Mouse (Mus musculus): ENCODE data around the gene 1700020A23Rik. TPM values are rescaled to one million over a fixed set of nuclear protein-coding genes. Genes with fewer than 3 reads are reported as not detected.

The 1700020A23Rik gene
- polyA plus RNA-seq (2017; shearing (Covaris generic)): not detected

DNA sequence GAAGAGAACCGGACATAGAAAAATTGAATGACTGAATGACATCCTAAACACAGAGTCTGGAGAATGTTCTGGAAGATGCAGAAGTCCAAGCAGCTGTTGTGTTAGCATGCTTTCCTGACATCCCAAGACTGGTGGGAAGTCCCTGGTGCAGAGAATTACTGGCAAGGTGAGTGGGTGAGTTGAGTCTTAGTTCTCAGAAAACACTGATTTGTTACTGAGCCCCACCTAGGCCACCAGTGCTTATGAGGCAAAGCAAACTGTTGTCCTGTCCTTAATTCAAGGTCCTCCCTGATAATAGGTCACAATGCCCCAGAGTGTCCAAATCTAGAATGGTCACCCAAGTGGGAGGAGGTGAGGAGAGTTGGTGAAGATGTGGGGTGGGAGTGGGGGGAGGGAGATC is at the start of gene 1700020A23Rik, which contains the start of gene Gm28372:
Gene 1700020A23Rik, plus strand, starts transcription at position 321 of the 400 bp plus-strand sequence.
Gene Gm28372, plus strand, starts transcription at position 301 of the 400 bp plus-strand sequence.

DNA sequence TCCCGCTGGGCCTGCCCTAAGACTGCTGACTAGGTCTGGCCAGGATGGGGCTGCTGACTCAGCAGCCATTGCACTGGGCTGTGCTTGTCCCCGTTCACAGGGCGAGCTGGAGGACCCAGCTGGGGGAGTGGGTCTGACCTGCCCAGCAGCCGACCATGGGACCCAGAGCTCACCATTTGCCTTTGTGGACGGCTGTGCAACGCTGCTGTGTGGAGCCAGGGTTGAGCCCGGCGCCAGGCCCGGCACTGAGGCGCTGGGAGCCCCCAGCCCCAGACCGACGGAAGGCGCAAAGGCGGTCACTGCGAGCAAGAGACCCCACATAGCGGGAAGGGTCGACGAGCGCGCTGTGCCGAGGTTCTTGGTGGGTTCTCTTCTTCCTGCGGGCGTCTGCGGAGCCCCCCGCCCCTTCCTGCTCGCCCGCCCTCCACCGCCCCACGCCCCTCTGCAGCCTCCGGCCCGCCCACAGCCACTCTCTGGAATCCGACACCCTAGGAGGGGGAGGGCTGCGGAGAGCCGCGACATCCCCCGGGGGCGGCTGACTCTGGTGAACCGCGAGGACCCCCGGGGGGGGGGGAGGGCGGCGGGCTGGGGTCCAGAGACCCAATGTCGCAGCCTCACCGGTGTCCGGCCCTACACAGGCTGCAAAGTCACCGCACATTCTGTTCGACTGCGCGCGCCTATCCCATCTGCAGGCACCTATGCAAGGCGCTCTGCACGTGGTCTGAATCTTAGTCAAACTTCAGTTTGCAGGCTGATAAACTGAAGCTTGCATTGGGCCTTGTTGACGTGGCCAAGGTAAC is 7.7 kb upstream of the 1700020A23Rik start, which contains the start of gene Cpxm1:
Gene Cpxm1, minus strand, starts transcription at position 389 of the 800 bp plus-strand sequence.

DNA sequence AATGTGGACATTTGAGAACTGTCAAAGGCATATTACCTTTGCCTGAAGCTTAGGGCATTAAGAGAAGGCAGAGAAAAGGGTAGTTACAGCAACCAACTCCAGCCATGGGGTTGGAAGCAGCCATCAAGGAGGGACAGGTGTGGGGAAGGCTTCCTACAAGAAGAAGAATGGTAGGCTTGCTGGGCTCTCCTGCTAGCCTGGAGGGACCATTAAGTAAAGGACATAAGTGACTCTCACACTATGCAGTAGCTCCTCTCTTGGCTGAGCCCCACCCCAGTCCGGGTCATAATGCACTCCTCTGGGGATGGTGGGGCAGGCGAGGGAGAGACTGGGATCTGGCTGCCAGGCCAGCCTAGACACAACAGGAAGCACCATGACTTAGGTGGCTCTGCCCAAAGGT is 1.1 kb downstream of the 1700020A23Rik start, which contains the start of gene Tmem239:
Gene Tmem239, plus strand, starts transcription at position 301 of the 400 bp plus-strand sequence.

DNA sequence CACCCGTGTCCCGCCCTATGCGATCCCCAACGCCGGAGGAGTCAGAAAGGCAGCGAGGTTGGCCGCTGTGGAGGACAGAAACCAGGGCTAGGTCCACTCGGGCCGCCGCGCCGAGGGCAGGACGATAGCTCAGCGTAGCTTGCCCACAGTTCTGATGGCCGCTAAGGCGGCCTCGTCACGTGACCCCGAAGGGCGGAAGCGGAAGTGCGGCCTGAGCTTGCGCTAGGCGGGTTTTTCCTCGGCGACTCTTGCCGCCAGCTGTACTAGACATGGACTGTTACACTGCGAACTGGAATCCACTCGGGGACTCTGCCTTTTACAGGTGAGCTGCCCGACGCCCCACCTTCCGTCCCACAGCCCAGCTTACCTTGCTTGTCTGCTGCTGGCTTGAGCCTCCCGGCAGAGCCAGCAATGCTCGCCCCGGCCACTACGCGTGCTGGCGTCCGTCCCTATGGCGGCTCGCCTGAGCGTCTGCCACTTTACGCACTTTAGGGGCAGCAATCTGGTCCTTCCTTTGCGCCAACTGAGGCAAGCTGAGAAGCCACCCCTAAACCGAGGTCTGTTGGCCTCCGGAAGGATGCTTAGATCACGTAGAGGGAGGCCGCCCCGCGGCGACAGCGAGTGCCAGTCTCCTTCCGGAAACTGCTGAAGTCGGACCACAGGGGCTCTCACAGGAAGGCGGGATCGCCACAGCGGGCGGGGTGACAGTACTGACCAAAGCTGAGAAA is 19.2 kb downstream of the 1700020A23Rik start, which contains the start of the genes Vps16 and Pced1a:
Gene Vps16, plus strand, starts transcription at position 214 of the 728 bp plus-strand sequence.
Gene Pced1a, minus strand, starts transcription at position 576 of the 728 bp plus-strand sequence.

DNA sequence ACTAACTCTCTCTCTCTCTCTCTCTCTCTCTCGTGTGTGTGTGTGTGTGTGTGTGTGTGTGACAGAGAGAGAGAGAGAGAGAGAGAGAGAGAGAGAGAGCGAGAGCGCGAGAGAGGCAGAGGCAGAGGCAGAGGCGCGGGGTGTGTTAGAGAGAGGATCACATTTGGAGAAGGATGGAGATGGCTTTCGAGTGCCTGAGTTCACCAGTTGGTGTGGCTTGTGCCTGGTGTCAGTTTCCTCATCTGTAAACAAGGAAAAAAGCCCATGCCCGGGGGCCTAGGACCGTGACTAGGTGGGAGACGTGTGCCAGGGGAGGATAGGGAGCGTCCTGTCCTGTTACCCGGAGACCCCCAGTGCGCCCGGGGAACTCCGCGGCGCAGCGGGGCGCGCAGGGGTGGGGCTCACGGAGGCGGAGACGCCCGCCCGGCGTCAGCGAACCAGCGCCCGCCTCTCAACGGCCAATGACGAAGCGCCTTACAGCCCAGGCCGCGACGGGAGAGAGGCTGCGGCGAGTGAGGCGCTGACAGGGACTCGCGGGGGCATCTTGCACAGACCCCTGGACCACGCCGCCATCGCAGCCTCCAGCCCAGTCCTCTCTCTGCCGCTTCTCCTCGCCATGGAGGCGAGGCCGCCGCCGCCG is 44.9 kb downstream of the 1700020A23Rik start, which contains the start of gene Ptpra:
Gene Ptpra, plus strand, starts transcription at position 485 of the 640 bp plus-strand sequence.

Other genes starting within 250 kb of the 1700020A23Rik start
- gene Snrpb, start 225.9 kb upstream of the 1700020A23Rik start, polyA plus RNA-seq (2017; shearing (Covaris generic)): 355 TPM
- gene Tmc2, start 210.1 kb upstream of the 1700020A23Rik start, polyA plus RNA-seq (2017; shearing (Covaris generic)): 0.16 TPM
- gene Nop56, start 130.8 kb upstream of the 1700020A23Rik start, polyA plus RNA-seq (2017; shearing (Covaris generic)): 386 TPM
- 123 TPM for gene Idh3b, start 120.7 kb upstream of the 1700020A23Rik start, polyA plus RNA-seq (2017; shearing (Covaris generic))
- gene Ebf4, start 110.1 kb upstream of the 1700020A23Rik start, polyA plus RNA-seq (2017; shearing (Covaris generic)): not detected
- 0.32 TPM for gene Cpxm1, start 7.7 kb upstream of the 1700020A23Rik start, polyA plus RNA-seq (2017; shearing (Covaris generic))
- not detected for gene Gm28372, start within 50 bp of the 1700020A23Rik start, polyA plus RNA-seq (2017; shearing (Covaris generic))
- not detected for gene Tmem239, start 1.2 kb downstream of the 1700020A23Rik start, polyA plus RNA-seq (2017; shearing (Covaris generic))
- gene Vps16, start 19.1 kb downstream of the 1700020A23Rik start, polyA plus RNA-seq (2017; shearing (Covaris generic)): 266 TPM
- gene Pced1a, start 19.4 kb downstream of the 1700020A23Rik start, polyA plus RNA-seq (2017; shearing (Covaris generic)): 13.9 TPM
- 142 TPM for gene Ptpra, start 45.0 kb downstream of the 1700020A23Rik start, polyA plus RNA-seq (2017; shearing (Covaris generic))
- gene Mrps26, start 158.5 kb downstream of the 1700020A23Rik start, polyA plus RNA-seq (2017; shearing (Covaris generic)): 46.4 TPM
- gene Oxt, start 170.9 kb downstream of the 1700020A23Rik start, polyA plus RNA-seq (2017; shearing (Covaris generic)): 1.3 TPM
- not detected for gene Avp, start 177.3 kb downstream of the 1700020A23Rik start, polyA plus RNA-seq (2017; shearing (Covaris generic))
- gene Fastkd5, start 224.8 kb downstream of the 1700020A23Rik start, polyA plus RNA-seq (2017; shearing (Covaris generic)): 7.9 TPM
- gene Ubox5, start 224.8 kb downstream of the 1700020A23Rik start, polyA plus RNA-seq (2017; shearing (Covaris generic)): 3.4 TPM
- 2.0 TPM for gene Lzts3, start 237.5 kb downstream of the 1700020A23Rik start, polyA plus RNA-seq (2017; shearing (Covaris generic))